Mouse (Mus musculus): ENCODE results near the gene Snrpa1. TPM values are rescaled to one million over a fixed set of nuclear protein-coding genes. Genes with fewer than 3 reads are reported as not detected.
A peak's percentile ranks its signal among the peaks of the same experiment; 100 is the strongest.

Snrpa1 gene
- polyA plus RNA-seq, 1 experiment from 2014 or later = 273 TPM

- under 1% methylated on average over 77 of the region's 77 CpGs for WGBS
- H3K9me3 ChIP-seq = no peaks in the 10 kb centered on the region
These were observed 51.2 kb downstream of the Snrpa1 start for GRCm38 (mm10) chr7:66109855-66110635.

GRCm38 (mm10) chr7:66110636-66111112 is 51.9 kb downstream of the Snrpa1 start:
- no peaks in the 10 kb centered on the region for H3K9me3 ChIP-seq
- DNase-seq (ENCODE audit: low spot score) = peak; percentile 39
- 6% methylated on average over 10 of the region's 10 CpGs for WGBS
- H3K4me3 ChIP-seq = peak overlapping the region; percentile 98
- H3K27ac ChIP-seq (replicated peaks) = peak overlapping the region; percentile 96
- H3K4me1 ChIP-seq = peaks cover 41% of the 10 kb centered on the region
- H3K27me3 ChIP-seq (replicated peaks; ENCODE audit: low read depth, poor library complexity, severe bottlenecking) = no peaks in the 10 kb centered on the region
- peaks cover 19% of the 10 kb centered on the region for H3K36me3 ChIP-seq (replicated peaks)

More at GRCm38 (mm10) chr7:66109855-66110635, 51.2 kb downstream of the Snrpa1 start:
- Histone ChIP-seq H3K36me3 (replicated peaks) (peaks cover 17% of the 10 kb centered on the region), H3K27ac (replicated peaks) (peak overlapping the region; percentile 96), H3K4me1 (peaks cover 35% of the 10 kb centered on the region), H3K27me3 (replicated peaks; ENCODE audit: low read depth, poor library complexity, severe bottlenecking) (no peaks in the 10 kb centered on the region), H3K4me3 (peak overlapping the region; percentile 98)
- DNase-seq (ENCODE audit: low spot score) = peak; percentile 68

- DNase-seq (ENCODE audit: low spot score) = no peak
- Histone ChIP-seq H3K36me3 (replicated peaks) (peaks cover 19% of the 10 kb centered on the region), H3K4me1 (peaks cover 47% of the 10 kb centered on the region), H3K27ac (replicated peaks) (peak overlapping the region; percentile 96), H3K4me3 (peak overlapping the region; percentile 98), H3K27me3 (replicated peaks; ENCODE audit: low read depth, poor library complexity, severe bottlenecking) (no peaks in the 10 kb centered on the region), H3K9me3 (no peaks in the 10 kb centered on the region)
- WGBS = 65% methylated on average over 10 of the region's 10 CpGs
These were observed 52.4 kb downstream of the Snrpa1 start for GRCm38 (mm10) chr7:66111211-66111610.

- Histone ChIP-seq H3K9me3 (no peaks in the 10 kb centered on the region), H3K36me3 (replicated peaks) (peaks cover 19% of the 10 kb centered on the region), H3K4me3 (no peak overlapping the region), H3K27me3 (replicated peaks; ENCODE audit: low read depth, poor library complexity, severe bottlenecking) (no peaks in the 10 kb centered on the region), H3K4me1 (peaks cover 57% of the 10 kb centered on the region), H3K27ac (replicated peaks) (no peak overlapping the region)
- WGBS = 92% methylated on average over 3 of the region's 3 CpGs
- no peak for DNase-seq (ENCODE audit: low spot score)
These were observed 54.8 kb downstream of the Snrpa1 start for GRCm38 (mm10) chr7:66113561-66113960.

- DNase-seq (ENCODE audit: low spot score) = no peak
- H3K36me3 ChIP-seq (replicated peaks) = peaks cover 19% of the 10 kb centered on the region
- peaks cover 66% of the 10 kb centered on the region for H3K4me1 ChIP-seq
- H3K4me3 ChIP-seq = no peak overlapping the region
- H3K27me3 ChIP-seq (replicated peaks; ENCODE audit: low read depth, poor library complexity, severe bottlenecking) = no peaks in the 10 kb centered on the region
- no peak overlapping the region for H3K27ac ChIP-seq (replicated peaks)
- WGBS = 89% methylated on average over 11 of the region's 11 CpGs
- no peaks in the 10 kb centered on the region for H3K9me3 ChIP-seq
These were observed 57.1 kb downstream of the Snrpa1 start for GRCm38 (mm10) chr7:66115821-66116343.

- no peaks in the 10 kb centered on the region for H3K27me3 ChIP-seq (replicated peaks; ENCODE audit: low read depth, poor library complexity, severe bottlenecking)
- H3K9me3 ChIP-seq = no peaks in the 10 kb centered on the region
- H3K27ac ChIP-seq (replicated peaks) = no peak overlapping the region
- H3K36me3 ChIP-seq (replicated peaks) = peaks cover 19% of the 10 kb centered on the region
- whole genome bisulfite sequencing = 88% methylated on average over 8 of the region's 8 CpGs
- DNase-seq (ENCODE audit: low spot score) = no peak
- H3K4me1 ChIP-seq = peaks cover 68% of the 10 kb centered on the region
- no peak overlapping the region for H3K4me3 ChIP-seq
These were observed 58.2 kb downstream of the Snrpa1 start for GRCm38 (mm10) chr7:66116906-66117482.

GRCm38 (mm10) chr7:66118046-66118445 is 59.2 kb downstream of the Snrpa1 start:
- WGBS = 87% methylated on average over 3 of the region's 3 CpGs
- H3K36me3 ChIP-seq (replicated peaks) = peaks cover 14% of the 10 kb centered on the region
- no peaks in the 10 kb centered on the region for H3K9me3 ChIP-seq
- no peak overlapping the region for H3K4me3 ChIP-seq
- H3K27ac ChIP-seq (replicated peaks) = no peak overlapping the region
- H3K4me1 ChIP-seq = peaks cover 65% of the 10 kb centered on the region
- no peaks in the 10 kb centered on the region for H3K27me3 ChIP-seq (replicated peaks; ENCODE audit: low read depth, poor library complexity, severe bottlenecking)
- no peak for DNase-seq (ENCODE audit: low spot score)

GRCm38 (mm10) chr7:66118796-66119195 is 60.0 kb downstream of the Snrpa1 start:
- Histone ChIP-seq H3K4me1 (peaks cover 59% of the 10 kb centered on the region), H3K27ac (replicated peaks) (no peak overlapping the region), H3K27me3 (replicated peaks; ENCODE audit: low read depth, poor library complexity, severe bottlenecking) (no peaks in the 10 kb centered on the region), H3K9me3 (no peaks in the 10 kb centered on the region), H3K4me3 (no peak overlapping the region), H3K36me3 (replicated peaks) (peaks cover 11% of the 10 kb centered on the region)
- 83% methylated on average over 7 of the region's 7 CpGs for whole genome bisulfite sequencing
- DNase-seq (ENCODE audit: low spot score) = no peak

GRCm38 (mm10) chr7:66120139-66120538 is 61.3 kb downstream of the Snrpa1 start:
- no peak for DNase-seq (ENCODE audit: low spot score)
- peaks cover 56% of the 10 kb centered on the region for H3K4me1 ChIP-seq
- 74% methylated on average over 1 of the region's 1 CpGs for WGBS

GRCm38 (mm10) chr7:66120702-66121396 is 62.0 kb downstream of the Snrpa1 start:
- no peak for DNase-seq (ENCODE audit: low spot score)
- Histone ChIP-seq H3K27ac (replicated peaks) (no peak overlapping the region), H3K36me3 (replicated peaks) (peaks cover 12% of the 10 kb centered on the region), H3K9me3 (no peaks in the 10 kb centered on the region), H3K4me3 (no peak overlapping the region), H3K27me3 (replicated peaks; ENCODE audit: low read depth, poor library complexity, severe bottlenecking) (no peaks in the 10 kb centered on the region), H3K4me1 (peaks cover 48% of the 10 kb centered on the region)
- 53% methylated on average over 7 of the region's 7 CpGs for WGBS

More at GRCm38 (mm10) chr7:66120139-66120538, 61.3 kb downstream of the Snrpa1 start:
- Histone ChIP-seq H3K27ac (replicated peaks) (no peak overlapping the region), H3K36me3 (replicated peaks) (peaks cover 6% of the 10 kb centered on the region), H3K9me3 (no peaks in the 10 kb centered on the region), H3K4me3 (no peak overlapping the region), H3K27me3 (replicated peaks; ENCODE audit: low read depth, poor library complexity, severe bottlenecking) (no peaks in the 10 kb centered on the region)
